Mouse (Mus musculus): Measurements from ENCODE around the gene Sox13. TPM values are rescaled to one million over a fixed set of nuclear protein-coding genes. Genes with fewer than 3 reads are reported as not detected.

Sox13 gene
- polyA plus RNA-seq, 1 experiment from 2014 or later: 13.7 TPM

GRCm38 (mm10) chr1:133434018-133434755, 10.0 kb upstream of the Sox13 start:
- H3K27ac ChIP-seq: peak overlapping the region; percentile 3; the same call in 1 of the 2 replicates
- no peak for TF ChIP-seq CTCF (IDR thresholded peaks at IDR 0.05; ENCODE audit: low read depth)
- ATAC-seq (replicated peaks; ENCODE audit: low FRiP score, low read depth) (peak; percentile 58; the same call in 1 of the 2 replicates), DNase-seq (ENCODE audit: low spot score) (peak; percentile 79)
- H3K9me3 ChIP-seq (replicated peaks; ENCODE audit: low read length): no peaks in the 10 kb centered on the region
- peak overlapping the region; percentile 47 for H3K9ac ChIP-seq (ENCODE audit: low read depth, low read length)
- peak overlapping the region; percentile 54 for H3K4me2 ChIP-seq (ENCODE audit: low read length)
- H3K27me3 ChIP-seq (ENCODE audit: insufficient read depth, low read length): no peaks in the 10 kb centered on the region
- 5% methylated on average over 11 of the region's 12 CpGs for WGBS
- no peaks in the 10 kb centered on the region for H3K36me3 ChIP-seq (ENCODE audit: insufficient read depth, low read length)
- no peaks in the 10 kb centered on the region; the same call in 1 of the 2 replicates for H3K4me1 ChIP-seq (replicated peaks; ENCODE audit: insufficient read depth, low read length)
- peak overlapping the region; percentile 26 for H3K4me3 ChIP-seq (replicated peaks; ENCODE audit: low read depth, low read length)

- Histone ChIP-seq H3K4me2 (ENCODE audit: low read length) (no peak overlapping the region), H3K4me1 (replicated peaks; ENCODE audit: insufficient read depth, low read length) (no peaks in the 10 kb centered on the region; the same call in 1 of the 2 replicates), H3K4me3 (replicated peaks; ENCODE audit: low read depth, low read length) (no peak overlapping the region), H3K9me3 (replicated peaks; ENCODE audit: low read length) (no peaks in the 10 kb centered on the region), H3K36me3 (ENCODE audit: insufficient read depth, low read length) (no peaks in the 10 kb centered on the region), H3K27me3 (ENCODE audit: insufficient read depth, low read length) (no peaks in the 10 kb centered on the region), H3K27ac (no peak overlapping the region), H3K9ac (ENCODE audit: low read depth, low read length) (no peak overlapping the region)
- ATAC-seq (replicated peaks; ENCODE audit: low FRiP score, low read depth) (no peak), DNase-seq (ENCODE audit: low spot score) (no peak)
- no peak for TF ChIP-seq CTCF (IDR thresholded peaks at IDR 0.05; ENCODE audit: low read depth)
- 40% methylated on average over 2 of the region's 2 CpGs for WGBS
These were observed 8.4 kb upstream of the Sox13 start for GRCm38 (mm10) chr1:133432566-133432965.

- Histone ChIP-seq H3K4me1 (replicated peaks; ENCODE audit: insufficient read depth, low read length) (no peaks in the 10 kb centered on the region; the same call in 1 of the 2 replicates), H3K27me3 (ENCODE audit: insufficient read depth, low read length) (no peaks in the 10 kb centered on the region), H3K27ac (no peak overlapping the region), H3K9ac (ENCODE audit: low read depth, low read length) (no peak overlapping the region), H3K4me3 (replicated peaks; ENCODE audit: low read depth, low read length) (no peak overlapping the region), H3K9me3 (replicated peaks; ENCODE audit: low read length) (no peaks in the 10 kb centered on the region), H3K36me3 (ENCODE audit: insufficient read depth, low read length) (no peaks in the 10 kb centered on the region), H3K4me2 (ENCODE audit: low read length) (no peak overlapping the region)
- no peak for TF ChIP-seq CTCF (IDR thresholded peaks at IDR 0.05; ENCODE audit: low read depth)
- WGBS: 66% methylated on average over 2 of the region's 2 CpGs
- ATAC-seq (replicated peaks; ENCODE audit: low FRiP score, low read depth): no peak
- DNase-seq (ENCODE audit: low spot score): no peak
These were observed 7.0 kb upstream of the Sox13 start for GRCm38 (mm10) chr1:133431133-133431532.

- ATAC-seq (replicated peaks; ENCODE audit: low FRiP score, low read depth): no peak
- DNase-seq (ENCODE audit: low spot score): no peak
- 49% methylated on average over 4 of the region's 4 CpGs for WGBS
These were observed 467 bp upstream of the Sox13 start for GRCm38 (mm10) chr1:133424547-133425140.

GRCm38 (mm10) chr1:133423166-133423542, 1.0 kb downstream of the Sox13 start:
- Histone ChIP-seq H3K9ac (ENCODE audit: low read depth, low read length) (peak overlapping the region; percentile 95), H3K9me3 (replicated peaks; ENCODE audit: low read length) (no peaks in the 10 kb centered on the region), H3K4me1 (replicated peaks; ENCODE audit: insufficient read depth, low read length) (peaks cover 30% of the 10 kb centered on the region), H3K4me3 (replicated peaks; ENCODE audit: low read depth, low read length) (peak overlapping the region; percentile 80), H3K27me3 (ENCODE audit: insufficient read depth, low read length) (no peaks in the 10 kb centered on the region), H3K36me3 (ENCODE audit: insufficient read depth, low read length) (no peaks in the 10 kb centered on the region), H3K4me2 (ENCODE audit: low read length) (peak overlapping the region; percentile 95), H3K27ac (peak overlapping the region; percentile 97)
- ATAC-seq (replicated peaks; ENCODE audit: low FRiP score, low read depth) (no peak), DNase-seq (ENCODE audit: low spot score) (peak; percentile 39)
- under 1% methylated on average over 31 of the region's 31 CpGs for WGBS
- TF ChIP-seq CTCF (IDR thresholded peaks at IDR 0.05; ENCODE audit: low read depth): no peak

More at GRCm38 (mm10) chr1:133424547-133425140, 467 bp upstream of the Sox13 start:
- H3K4me1 ChIP-seq (replicated peaks; ENCODE audit: insufficient read depth, low read length): peaks cover 17% of the 10 kb centered on the region
- H3K27me3 ChIP-seq (ENCODE audit: insufficient read depth, low read length): no peaks in the 10 kb centered on the region
- H3K9me3 ChIP-seq (replicated peaks; ENCODE audit: low read length): no peaks in the 10 kb centered on the region
- peak overlapping the region; percentile 80 for H3K4me3 ChIP-seq (replicated peaks; ENCODE audit: low read depth, low read length)
- H3K36me3 ChIP-seq (ENCODE audit: insufficient read depth, low read length): no peaks in the 10 kb centered on the region
- H3K9ac ChIP-seq (ENCODE audit: low read depth, low read length): no peak overlapping the region
- H3K27ac ChIP-seq: no peak overlapping the region
- 0 out of 2 replicates have a peak overlapping the region, but pooled peaks have one; percentile 6 for H3K4me2 ChIP-seq (ENCODE audit: low read length)
- no peak for TF ChIP-seq CTCF (IDR thresholded peaks at IDR 0.05; ENCODE audit: low read depth)

GRCm38 (mm10) chr1:133422615-133423161, 1.5 kb downstream of the Sox13 start:
- ATAC-seq (replicated peaks; ENCODE audit: low FRiP score, low read depth) (no peak), DNase-seq (ENCODE audit: low spot score) (peak; percentile 75)
- Histone ChIP-seq H3K9ac (ENCODE audit: low read depth, low read length) (peak overlapping the region; percentile 95), H3K27me3 (ENCODE audit: insufficient read depth, low read length) (no peaks in the 10 kb centered on the region), H3K4me3 (replicated peaks; ENCODE audit: low read depth, low read length) (peak overlapping the region; percentile 80), H3K36me3 (ENCODE audit: insufficient read depth, low read length) (no peaks in the 10 kb centered on the region), H3K4me1 (replicated peaks; ENCODE audit: insufficient read depth, low read length) (peaks cover 31% of the 10 kb centered on the region), H3K4me2 (ENCODE audit: low read length) (peak overlapping the region; percentile 95), H3K9me3 (replicated peaks; ENCODE audit: low read length) (no peaks in the 10 kb centered on the region), H3K27ac (peak overlapping the region; percentile 97)
- TF ChIP-seq CTCF (IDR thresholded peaks at IDR 0.05; ENCODE audit: low read depth): 0 out of 2 replicates have a peak, but pooled peaks have one; percentile 15
- under 1% methylated on average over 29 of the region's 29 CpGs for WGBS

Data from kidney, postnatal 0 days (tissue).